Mouse (Mus musculus): ENCODE results near the gene Gm11938. TPM values are rescaled to one million over a fixed set of nuclear protein-coding genes. Genes with fewer than 3 reads are reported as not detected.

Gene Gm11938
- polyA plus RNA-seq, 1 experiment from 2014 or later = not detected

DNA sequence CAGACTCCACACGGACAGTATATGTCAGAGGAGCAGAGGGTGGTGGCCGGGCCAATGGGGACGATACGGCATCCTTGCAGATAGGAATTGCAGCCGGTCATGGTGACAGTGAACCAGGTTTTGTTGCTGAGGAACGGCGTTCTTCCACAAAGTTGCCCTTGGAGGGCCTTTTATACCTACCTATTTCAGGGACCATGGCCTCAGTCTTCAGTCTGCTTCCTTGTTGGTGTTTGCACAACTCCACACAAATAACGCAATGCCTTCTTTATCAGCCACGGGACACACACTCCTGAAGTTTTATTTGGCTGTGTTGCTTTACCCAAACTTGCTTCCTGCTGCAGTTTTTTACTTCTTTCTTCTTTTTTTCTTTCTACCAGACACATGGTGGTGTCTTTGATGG lies 43.7 kb downstream of the Gm11938 start, which contains the start of gene Gm11939:
Gm11939 (minus strand) TSS at position 101 of the 400 bp plus-strand sequence.
- ATAC-seq (ENCODE audit: low read depth) = no peak
- Histone ChIP-seq H3K36me3 (no peaks in the 10 kb centered on the region), H3K4me2 (no peak within 1 kb of the TSS), H3K27me3 (no peaks in the 10 kb centered on the region), H3K4me3 (no peak within 1 kb of the TSS), H3K9me3 (no peaks in the 10 kb centered on the region), H3K27ac (replicated peaks) (no peak within 1 kb of the TSS), H3K4me1 (replicated peaks) (no peaks in the 10 kb centered on the region), H3K9ac (no peak within 1 kb of the TSS)
- WGBS = 95% methylated on average over 9 of the region's 9 CpGs

DNA sequence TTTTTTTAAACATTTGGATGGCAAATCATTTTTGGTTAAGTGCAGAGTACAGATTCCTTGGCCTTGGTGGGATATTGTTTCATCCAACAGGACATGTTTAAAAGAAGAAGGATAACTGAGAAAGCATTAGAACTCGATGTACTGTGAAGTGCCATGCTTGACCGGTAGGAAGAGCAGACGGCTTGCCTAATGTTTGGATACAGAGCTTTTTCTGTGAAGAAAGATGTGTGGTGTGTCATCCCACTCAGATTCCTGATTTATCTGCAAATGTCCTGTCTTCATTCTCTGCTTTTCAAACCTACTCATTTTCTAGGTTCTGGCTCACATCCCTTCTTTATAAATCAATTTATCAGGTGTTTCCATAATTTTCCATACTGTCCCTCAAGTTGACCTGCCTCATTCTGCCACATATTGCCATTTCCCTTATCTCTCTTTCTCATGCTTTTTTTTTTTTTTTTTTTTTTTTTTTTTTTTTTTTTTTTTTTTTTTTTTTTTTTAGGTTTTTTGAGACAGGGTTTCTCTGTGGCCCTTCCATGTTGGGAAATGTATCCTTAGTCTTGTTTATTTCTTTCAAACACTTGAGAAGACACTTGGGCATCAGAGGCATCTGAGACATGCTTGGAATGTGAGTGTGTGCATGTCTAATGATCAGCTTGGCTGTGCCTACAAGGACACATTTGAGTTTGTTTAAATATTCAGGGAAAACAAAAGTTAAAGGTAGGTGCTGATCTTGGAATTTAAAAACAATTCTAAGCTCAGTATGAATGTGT lies 44.9 kb downstream of the Gm11938 start:
- Histone ChIP-seq H3K9ac (no peak overlapping the region), H3K27me3 (no peaks in the 10 kb centered on the region), H3K9me3 (no peaks in the 10 kb centered on the region), H3K27ac (replicated peaks) (no peak overlapping the region), H3K4me1 (replicated peaks) (no peaks in the 10 kb centered on the region), H3K36me3 (no peaks in the 10 kb centered on the region), H3K4me2 (no peak overlapping the region), H3K4me3 (no peak overlapping the region)
- WGBS = 92% methylated on average over 3 of the region's 3 CpGs
- ATAC-seq (ENCODE audit: low read depth) = no peak

DNA sequence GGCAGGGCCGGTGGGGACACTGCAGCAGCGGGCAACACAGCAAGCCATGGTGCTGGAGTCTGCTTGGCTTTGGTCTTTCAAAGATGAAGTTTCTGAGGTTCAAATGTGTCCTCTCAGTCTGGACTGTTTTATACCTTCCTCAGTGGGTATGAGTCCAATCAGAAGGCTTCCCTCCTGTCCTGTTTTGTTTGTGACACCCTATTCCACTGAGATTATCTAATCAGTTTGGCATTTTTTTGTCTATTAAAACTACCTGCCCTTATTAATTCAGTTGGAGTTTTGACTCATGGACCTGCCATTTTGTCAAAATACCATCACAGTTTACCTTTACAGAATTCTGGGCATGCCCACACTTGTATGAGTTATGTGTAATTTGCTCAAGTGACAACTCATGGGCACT lies 46.4 kb downstream of the Gm11938 start, which contains the start of gene Krtap3-2:
Krtap3-2 (minus strand) TSS at position 101 of the 400 bp plus-strand sequence.
- Histone ChIP-seq H3K4me2 (no peak within 1 kb of the TSS), H3K27me3 (no peaks in the 10 kb centered on the region), H3K27ac (replicated peaks) (no peak within 1 kb of the TSS), H3K9ac (no peak within 1 kb of the TSS), H3K9me3 (no peaks in the 10 kb centered on the region), H3K4me3 (no peak within 1 kb of the TSS), H3K36me3 (no peaks in the 10 kb centered on the region), H3K4me1 (replicated peaks) (no peaks in the 10 kb centered on the region)
- ATAC-seq (ENCODE audit: low read depth) = no peak
- 78% methylated on average over 2 of the region's 2 CpGs for WGBS

DNA sequence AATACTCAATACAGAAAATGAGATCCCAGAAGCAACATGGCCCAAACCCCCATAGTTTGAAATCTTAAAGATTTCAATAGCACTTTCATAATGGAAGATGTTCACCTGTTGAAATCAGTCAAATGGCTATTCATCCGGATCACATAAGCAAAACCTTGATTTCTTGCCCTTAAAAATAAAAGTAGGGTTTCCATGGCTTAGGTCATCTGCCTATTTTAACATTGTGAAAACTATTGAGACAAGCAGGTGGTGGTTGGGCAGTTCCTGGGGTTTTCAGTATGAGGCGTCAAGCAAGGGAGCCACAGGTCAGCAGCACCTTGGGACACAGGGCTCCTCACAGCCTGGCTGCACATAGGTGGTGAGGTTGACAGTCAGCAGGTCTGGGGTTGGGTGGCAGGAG lies 46.9 kb downstream of the Gm11938 start:
- Histone ChIP-seq H3K36me3 (no peaks in the 10 kb centered on the region), H3K4me2 (no peak overlapping the region), H3K9me3 (no peaks in the 10 kb centered on the region), H3K4me1 (replicated peaks) (no peaks in the 10 kb centered on the region), H3K27me3 (no peaks in the 10 kb centered on the region), H3K4me3 (no peak overlapping the region), H3K9ac (no peak overlapping the region), H3K27ac (replicated peaks) (no peak overlapping the region)
- no peak for ATAC-seq (ENCODE audit: low read depth)
- WGBS = 92% methylated on average over 2 of the region's 2 CpGs

Other genes with a start within 250 kb of the Gm11938 start
- 0.89 TPM in 1 of 2 replicates, not detected in the other for gene Krt28, start 228.4 kb downstream of the Gm11938 start, polyA plus RNA-seq (2015; fragmentation: Nextera tagmentation; extraction: Ambion mirVana)
- 33.6 and 35.6 TPM in 2 replicates for gene Krt10, start 213.9 kb downstream of the Gm11938 start, polyA plus RNA-seq (2015; fragmentation: Nextera tagmentation; extraction: Ambion mirVana)
- gene Krt12, start 181.0 kb downstream of the Gm11938 start, polyA plus RNA-seq (2015; fragmentation: Nextera tagmentation; extraction: Ambion mirVana) = 0.13 TPM in 1 of 2 replicates, not detected in the other
- gene Krt20, start 165.2 kb downstream of the Gm11938 start, polyA plus RNA-seq (2015; fragmentation: Nextera tagmentation; extraction: Ambion mirVana) = 0.42 TPM in 1 of 2 replicates, not detected in the other
- 0.19 TPM in 1 of 2 replicates, not detected in the other for gene Krt23, start 110.2 kb downstream of the Gm11938 start, polyA plus RNA-seq (2015; fragmentation: Nextera tagmentation; extraction: Ambion mirVana)
- not detected in 2 replicates for gene Krt39, start 82.0 kb downstream of the Gm11938 start, polyA plus RNA-seq (2015; fragmentation: Nextera tagmentation; extraction: Ambion mirVana)
- gene Krt40, start 60.1 kb downstream of the Gm11938 start, polyA plus RNA-seq (2015; fragmentation: Nextera tagmentation; extraction: Ambion mirVana) = not detected in 2 replicates
- not detected in 2 replicates for gene Krtap3-3, start 52.4 kb downstream of the Gm11938 start, polyA plus RNA-seq (2015; fragmentation: Nextera tagmentation; extraction: Ambion mirVana)
- gene Krtap3-2, start 46.5 kb downstream of the Gm11938 start, polyA plus RNA-seq (2015; fragmentation: Nextera tagmentation; extraction: Ambion mirVana) = not detected in 2 replicates
- gene Gm11939, start 43.8 kb downstream of the Gm11938 start, polyA plus RNA-seq (2015; fragmentation: Nextera tagmentation; extraction: Ambion mirVana) = not detected in 2 replicates
- gene Krtap3-1, start 36.7 kb downstream of the Gm11938 start, polyA plus RNA-seq (2015; fragmentation: Nextera tagmentation; extraction: Ambion mirVana) = not detected in 2 replicates
- gene Krtap1-5, start 22.3 kb downstream of the Gm11938 start, polyA plus RNA-seq (2015; fragmentation: Nextera tagmentation; extraction: Ambion mirVana) = not detected in 2 replicates
- gene Krtap1-4, start 19.7 kb downstream of the Gm11938 start, polyA plus RNA-seq (2015; fragmentation: Nextera tagmentation; extraction: Ambion mirVana) = not detected in 2 replicates
- gene Krtap1-3, start 12.0 kb downstream of the Gm11938 start, polyA plus RNA-seq (2015; fragmentation: Nextera tagmentation; extraction: Ambion mirVana) = not detected in 2 replicates
- not detected in 2 replicates for gene Krtap9-3, start 5.2 kb downstream of the Gm11938 start, polyA plus RNA-seq (2015; fragmentation: Nextera tagmentation; extraction: Ambion mirVana)
- not detected in 2 replicates for gene Gm11937, start 6.9 kb upstream of the Gm11938 start, polyA plus RNA-seq (2015; fragmentation: Nextera tagmentation; extraction: Ambion mirVana)
- not detected in 2 replicates for gene Krtap2-4, start 11.5 kb upstream of the Gm11938 start, polyA plus RNA-seq (2015; fragmentation: Nextera tagmentation; extraction: Ambion mirVana)
- gene Gm11562, start 17.1 kb upstream of the Gm11938 start, polyA plus RNA-seq (2015; fragmentation: Nextera tagmentation; extraction: Ambion mirVana) = not detected in 2 replicates
- not detected in 2 replicates for gene Krtap4-1, start 24.9 kb upstream of the Gm11938 start, polyA plus RNA-seq (2015; fragmentation: Nextera tagmentation; extraction: Ambion mirVana)
- not detected in 2 replicates for gene Krtap4-2, start 31.8 kb upstream of the Gm11938 start, polyA plus RNA-seq (2015; fragmentation: Nextera tagmentation; extraction: Ambion mirVana)
- not detected in 2 replicates for gene Krtap4-7, start 40.8 kb upstream of the Gm11938 start, polyA plus RNA-seq (2015; fragmentation: Nextera tagmentation; extraction: Ambion mirVana)
- gene Gm11555, start 46.9 kb upstream of the Gm11938 start, polyA plus RNA-seq (2015; fragmentation: Nextera tagmentation; extraction: Ambion mirVana) = not detected in 2 replicates
- not detected in 2 replicates for gene Gm11563, start 55.7 kb upstream of the Gm11938 start, polyA plus RNA-seq (2015; fragmentation: Nextera tagmentation; extraction: Ambion mirVana)
- not detected in 2 replicates for gene Krtap4-6, start 62.7 kb upstream of the Gm11938 start, polyA plus RNA-seq (2015; fragmentation: Nextera tagmentation; extraction: Ambion mirVana)
- gene Gm14190, start 87.4 kb upstream of the Gm11938 start, polyA plus RNA-seq (2015; fragmentation: Nextera tagmentation; extraction: Ambion mirVana) = not detected in 2 replicates
- not detected in 2 replicates for gene Gm14180, start 131.0 kb upstream of the Gm11938 start, polyA plus RNA-seq (2015; fragmentation: Nextera tagmentation; extraction: Ambion mirVana)
- not detected in 2 replicates for gene Gm11595, start 169.6 kb upstream of the Gm11938 start, polyA plus RNA-seq (2015; fragmentation: Nextera tagmentation; extraction: Ambion mirVana)
- not detected in 2 replicates for gene Krtap4-8, start 177.4 kb upstream of the Gm11938 start, polyA plus RNA-seq (2015; fragmentation: Nextera tagmentation; extraction: Ambion mirVana)
- not detected in 2 replicates for gene Krtap4-9, start 181.9 kb upstream of the Gm11938 start, polyA plus RNA-seq (2015; fragmentation: Nextera tagmentation; extraction: Ambion mirVana)
- gene Gm11596, start 190.2 kb upstream of the Gm11938 start, polyA plus RNA-seq (2015; fragmentation: Nextera tagmentation; extraction: Ambion mirVana) = not detected in 2 replicates
- gene Gm11569, start 195.6 kb upstream of the Gm11938 start, polyA plus RNA-seq (2015; fragmentation: Nextera tagmentation; extraction: Ambion mirVana) = not detected in 2 replicates
- not detected in 2 replicates for gene Gm11554, start 201.1 kb upstream of the Gm11938 start, polyA plus RNA-seq (2015; fragmentation: Nextera tagmentation; extraction: Ambion mirVana)
- not detected in 2 replicates for gene Krtap4-13, start 206.6 kb upstream of the Gm11938 start, polyA plus RNA-seq (2015; fragmentation: Nextera tagmentation; extraction: Ambion mirVana)
- not detected in 2 replicates for gene Gm11564, start 212.4 kb upstream of the Gm11938 start, polyA plus RNA-seq (2015; fragmentation: Nextera tagmentation; extraction: Ambion mirVana)
- not detected in 2 replicates for gene 2300003K06Rik, start 234.8 kb upstream of the Gm11938 start, polyA plus RNA-seq (2015; fragmentation: Nextera tagmentation; extraction: Ambion mirVana)
- gene Krtap4-16, start 248.3 kb upstream of the Gm11938 start, polyA plus RNA-seq (2015; fragmentation: Nextera tagmentation; extraction: Ambion mirVana) = not detected in 2 replicates

All from neural tube, embryonic 13.5 days (tissue).